Mouse (Mus musculus): ENCODE measurements at regions not wholly inside any gene's neighbourhood (a gene's known extent, or its start where the extent isn't known, plus 50 kb on each side); places are given as distances from the start of the nearest gene placed in this dataset.

- no peak for DNase-seq
Measured at GRCm38 (mm10) chr1:186435336-186435972, 270.3 kb downstream of the Tgfb2 start.

DNA sequence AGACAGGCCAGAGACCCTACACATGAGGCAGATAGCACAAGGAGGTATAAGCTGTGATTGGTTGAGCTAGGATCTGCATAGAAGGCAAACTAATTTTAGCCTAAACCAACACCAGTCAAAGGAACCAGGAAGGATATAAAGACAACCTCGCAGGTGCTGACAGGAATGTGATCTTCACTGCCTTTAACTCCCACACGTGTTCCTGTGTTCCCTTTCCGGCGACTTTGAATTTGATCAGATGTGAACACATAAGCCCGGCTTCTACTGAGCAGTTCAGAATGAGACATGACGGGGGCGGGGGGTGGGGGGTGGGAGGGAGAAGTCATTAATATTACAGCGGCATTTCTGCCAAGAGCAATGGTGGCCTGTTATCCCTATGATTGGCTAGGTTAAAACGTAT is 271.0 kb downstream of the Tgfb2 start:
- DNase-seq = no peak

DNA sequence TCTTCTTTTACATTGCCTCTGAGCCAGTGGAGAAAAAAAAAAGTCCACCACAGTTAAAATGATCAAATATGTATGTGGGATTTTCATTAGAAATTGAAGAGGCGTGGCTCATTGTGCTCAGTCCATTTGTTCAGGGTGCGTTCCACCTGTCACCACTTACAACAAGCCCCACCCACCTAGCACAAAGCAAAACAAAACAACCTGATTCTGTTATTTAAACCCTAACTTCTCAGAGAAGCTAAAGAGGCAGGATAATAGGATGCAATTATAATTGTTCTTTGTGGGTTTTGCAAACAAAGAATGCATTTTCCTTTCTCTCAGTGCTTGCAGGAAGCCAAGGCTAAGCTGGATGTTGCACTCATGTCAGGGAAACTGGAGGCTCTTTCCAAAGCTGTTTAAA is 271.8 kb downstream of the Tgfb2 start:
- no peak for DNase-seq

GRCm38 (mm10) chr1:186433169-186433665 is 272.6 kb downstream of the Tgfb2 start:
- no peak for DNase-seq

GRCm38 (mm10) chr1:186425421-186425820 is 280.4 kb downstream of the Tgfb2 start:
- no peak for DNase-seq

- no peak for DNase-seq
Measured at GRCm38 (mm10) chr1:186424084-186424483, 281.7 kb downstream of the Tgfb2 start.

- DNase-seq = no peak
Measured at GRCm38 (mm10) chr1:186417101-186417500, 288.7 kb downstream of the Tgfb2 start.

- no peak for DNase-seq
Measured at GRCm38 (mm10) chr1:186415321-186415720, 290.5 kb downstream of the Tgfb2 start.

- DNase-seq = no peak
Measured at GRCm38 (mm10) chr1:186413886-186414245, 291.9 kb downstream of the Tgfb2 start.

DNA sequence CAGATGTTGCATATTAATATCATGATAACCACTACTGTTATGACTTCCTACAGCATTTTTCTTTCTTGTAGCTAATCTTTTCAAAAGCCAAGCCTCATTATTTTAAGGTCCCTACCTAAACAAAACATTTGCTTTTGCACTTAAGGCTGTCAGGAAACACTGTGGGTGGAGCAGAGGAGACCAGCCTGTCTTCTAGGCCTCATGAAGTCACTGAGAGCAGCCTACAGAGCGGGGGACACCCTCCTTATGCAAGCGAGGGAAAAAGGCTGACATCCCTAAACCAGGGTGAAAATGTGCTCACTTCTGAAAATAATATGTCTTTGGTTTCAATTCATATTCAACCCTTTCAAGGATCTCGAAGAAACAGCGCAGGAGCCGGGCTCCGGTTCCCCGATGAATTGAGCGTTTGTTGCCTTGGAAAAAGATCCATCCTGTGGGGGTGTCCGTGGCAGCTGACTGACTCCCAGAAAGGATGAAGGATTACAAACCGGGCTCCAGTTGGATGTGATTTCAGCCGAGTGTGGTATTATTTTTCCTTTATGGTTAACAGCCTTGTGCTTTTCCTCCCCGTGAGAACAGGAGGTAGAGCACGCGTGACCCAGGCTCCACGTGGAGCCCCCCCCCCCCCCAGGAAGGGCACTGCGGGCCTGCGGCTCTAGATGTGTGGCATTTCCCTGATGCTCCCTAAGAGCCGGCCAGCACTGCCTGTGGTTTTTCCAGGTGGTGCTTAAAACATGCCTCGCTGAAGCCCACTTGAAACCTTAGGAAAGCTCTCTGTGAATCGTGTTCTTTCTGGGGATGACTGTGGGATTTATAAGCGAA is 292.5 kb downstream of the Tgfb2 start:
- DNase-seq = no peak

DNA sequence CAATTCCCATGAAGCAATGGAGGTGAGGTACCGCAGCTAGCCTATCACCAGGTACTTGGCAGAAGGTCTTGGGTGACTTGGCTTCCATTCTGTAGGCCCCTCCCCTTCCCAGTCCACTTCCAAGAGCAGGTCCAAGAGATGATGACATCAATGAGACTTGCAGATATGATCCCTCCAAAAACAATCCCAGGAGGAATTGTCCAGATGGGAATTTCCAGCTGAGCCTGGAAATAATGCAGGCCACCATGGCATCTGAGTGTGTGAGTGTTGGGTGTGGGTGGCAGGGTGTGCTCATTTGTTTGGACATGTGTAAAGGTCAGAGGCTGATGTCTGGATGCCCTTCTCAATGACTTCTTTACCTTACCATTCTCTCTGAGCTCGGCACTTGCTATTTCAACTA is 293.5 kb downstream of the Tgfb2 start:
- DNase-seq = no peak

- no peak for DNase-seq
Measured at GRCm38 (mm10) chr1:186408986-186409441, 291.9 kb upstream of the Lyplal1 start.

DNA sequence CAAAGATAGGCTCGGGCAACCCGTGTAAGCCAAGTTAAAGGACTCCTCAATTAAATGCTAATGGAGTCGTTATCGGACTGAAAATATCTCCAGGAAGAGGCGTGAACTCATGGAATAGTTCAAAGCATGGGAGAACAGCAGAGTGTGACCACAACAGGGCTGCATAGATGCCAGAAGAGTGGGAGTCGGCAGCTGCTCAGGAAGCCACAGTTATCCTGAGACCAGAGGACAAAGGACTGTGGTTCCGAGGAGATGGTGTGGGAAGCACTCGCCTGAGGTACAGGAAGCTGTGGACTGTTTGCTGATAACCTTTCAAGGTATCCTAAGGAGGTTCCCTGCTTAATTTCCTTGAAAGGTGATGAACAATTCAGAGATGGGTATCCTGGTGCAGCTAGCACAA is 290.5 kb upstream of the Lyplal1 start:
- DNase-seq = no peak

- no peak for DNase-seq
Measured at GRCm38 (mm10) chr1:186405693-186406092, 288.6 kb upstream of the Lyplal1 start.

GRCm38 (mm10) chr1:186399762-186400161 is 282.7 kb upstream of the Lyplal1 start:
- no peak for DNase-seq

GRCm38 (mm10) chr1:186393005-186393404 is 275.9 kb upstream of the Lyplal1 start:
- DNase-seq = peak; percentile 11

GRCm38 (mm10) chr1:186384440-186384839 is 267.3 kb upstream of the Lyplal1 start:
- DNase-seq = no peak

GRCm38 (mm10) chr1:186383453-186383852 is 266.3 kb upstream of the Lyplal1 start:
- DNase-seq = no peak

DNA sequence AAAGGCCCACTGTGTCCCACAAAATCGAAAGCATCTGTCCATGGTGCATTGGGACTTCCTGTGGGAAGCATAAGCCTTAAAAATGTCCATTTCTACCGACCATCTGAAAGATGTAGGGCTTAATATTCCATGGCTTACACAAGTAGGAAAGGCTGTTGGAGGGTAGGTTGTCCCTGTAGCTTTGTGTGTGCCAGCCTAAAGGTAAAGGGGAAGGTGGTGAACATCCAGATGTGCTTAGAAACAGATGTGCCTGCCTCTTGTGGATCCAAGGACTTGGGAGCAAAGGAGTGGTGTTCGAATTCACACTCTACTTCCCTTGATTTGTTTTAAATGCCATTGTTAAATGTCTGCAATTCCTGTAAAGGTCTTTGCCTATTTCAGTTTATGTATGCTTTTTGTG is 265.9 kb upstream of the Lyplal1 start:
- DNase-seq = no peak

- no peak for DNase-seq
Measured at GRCm38 (mm10) chr1:186379938-186380847, 263.1 kb upstream of the Lyplal1 start.

DNA sequence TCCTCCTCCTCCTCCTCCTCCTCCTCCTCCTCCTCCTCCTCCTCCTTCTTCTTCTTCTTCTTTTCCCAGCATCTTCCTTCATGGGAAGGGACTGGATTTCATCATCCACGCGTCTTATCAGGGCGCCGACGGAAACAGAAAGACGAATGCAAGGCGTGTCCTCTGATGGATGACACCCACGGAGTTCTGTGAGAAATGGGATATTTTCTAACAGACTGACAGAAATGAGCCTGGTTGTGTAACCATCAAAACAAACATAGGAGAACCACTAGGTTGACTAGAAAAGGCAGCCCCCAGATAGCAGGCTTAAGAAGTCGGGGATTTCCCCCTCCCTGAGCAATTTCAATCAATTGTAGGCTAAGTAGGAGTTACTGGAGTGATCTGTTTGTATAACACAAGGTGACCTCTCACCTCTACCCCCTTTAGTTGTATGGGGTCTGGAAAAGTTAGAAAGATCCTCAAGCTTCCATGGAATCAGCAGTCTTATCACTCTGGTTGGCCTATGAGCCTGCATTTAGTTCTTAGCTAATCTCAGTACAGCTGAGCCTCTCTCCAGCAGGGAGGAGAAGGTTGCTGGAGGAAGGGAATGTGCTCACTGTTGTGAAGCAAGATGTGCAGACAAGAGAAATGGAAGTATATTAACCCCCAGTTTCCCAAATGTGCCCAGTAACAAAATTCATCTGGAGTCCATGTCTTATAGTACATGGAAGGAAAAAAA is 260.0 kb upstream of the Lyplal1 start:
- DNase-seq = no peak

GRCm38 (mm10) chr1:186374009-186374649 is 257.0 kb upstream of the Lyplal1 start:
- DNase-seq = no peak

Measured in kidney, adult 18-20 months (tissue).